Mouse (Mus musculus) intestine, embryonic 15.5 days (tissue): Measurements from ENCODE around the gene Ficd. TPM values are rescaled to one million over a fixed set of nuclear protein-coding genes. Genes with fewer than 3 reads are reported as not detected.
A peak's percentile ranks its signal among the peaks of the same experiment; 100 is the strongest.

Source experiments
- ATAC-seq: fragments of 200-750 bp; cut with Nextera tagmentation; 2 replicates; pipeline ENCODE4 v1.8.0; 2017; ENCODE audit warnings: moderate TSS enrichment, moderate library complexity
- H3K27ac ChIP-seq: fragments of 300-500 bp; sonication (generic); 2 replicates; pipeline ENCODE4 v1.5.1; 2015; ENCODE audit warnings: mild to moderate bottlenecking, inconsistent platforms
- H3K27me3 ChIP-seq: fragments of 300-500 bp; sonication (generic); replicated peaks from 2 replicates; pipeline ENCODE4 v1.6.1; 2015; ENCODE audit warnings: inconsistent platforms
- H3K36me3 ChIP-seq: fragments of 300-500 bp; sonication (generic); 2 replicates; pipeline ENCODE4 v1.6.1; 2015; ENCODE audit warnings: inconsistent platforms
- H3K4me1 ChIP-seq: fragments of 300-500 bp; sonication (generic); replicated peaks from 2 replicates; pipeline ENCODE4 v1.6.1; 2015; ENCODE audit warnings: inconsistent platforms
- H3K4me2 ChIP-seq: fragments of 300-500 bp; sonication (generic); replicated peaks from 2 replicates; pipeline ENCODE4 v1.6.1; 2015; ENCODE audit warnings: mild to moderate bottlenecking, inconsistent platforms
- H3K4me3 ChIP-seq: fragments of 300-500 bp; sonication (generic); replicated peaks from 2 replicates; pipeline ENCODE4 v1.5.1; 2015; ENCODE audit warnings: inconsistent platforms
- H3K9ac ChIP-seq: fragments of 300-500 bp; sonication (generic); 2 replicates; pipeline ENCODE4 v1.6.1; 2015; ENCODE audit warnings: inconsistent platforms
- H3K9me3 ChIP-seq: fragments of 300-500 bp; sonication (generic); 2 replicates; pipeline ENCODE4 v1.6.1; 2016; ENCODE audit warnings: inconsistent platforms
- WGBS: fragments of 180-500 bp; shearing (Covaris S2); methylation state at CpG from one replicate; pipeline ENCODE4 v1.1.7; 2015; 5-methylcytosine and 5-hydroxymethylcytosine counted together
- polyA plus RNA-seq: library from polyadenylated mRNA; unstranded; fragments of >200 nt; fragmentation: Nextera tagmentation; extraction: Ambion mirVana; gene quantifications from 2 replicates; pipeline ENCODE4 v1.2.1, GENCODE M21; 2015

Ficd gene
- polyA plus RNA-seq, 1 experiment from 2014 or later, result 5.4 TPM

GRCm38 (mm10) chr5:113719221-113719661 is 16.4 kb upstream of the Ficd start:
- H3K9ac ChIP-seq, result no peak overlapping the region; the same call in 1 of the 2 replicates
- no peak overlapping the region for H3K27ac ChIP-seq
- no peaks in the 10 kb centered on the region for H3K36me3 ChIP-seq
- H3K4me1 ChIP-seq, result no peaks in the 10 kb centered on the region
- no peak overlapping the region for H3K4me3 ChIP-seq
- 82% methylated on average over 8 of the region's 8 CpGs for WGBS
- no peaks in the 10 kb centered on the region for H3K27me3 ChIP-seq
- no peaks in the 10 kb centered on the region for H3K9me3 ChIP-seq
- H3K4me2 ChIP-seq, result no peak overlapping the region
- no peak for ATAC-seq

GRCm38 (mm10) chr5:113722224-113723013 is 13.2 kb upstream of the Ficd start:
- H3K9ac ChIP-seq, result no peak overlapping the region
- H3K36me3 ChIP-seq, result no peaks in the 10 kb centered on the region
- H3K9me3 ChIP-seq, result no peaks in the 10 kb centered on the region
- 88% methylated on average over 10 of the region's 10 CpGs for WGBS
- no peak overlapping the region for H3K4me3 ChIP-seq
- no peak overlapping the region for H3K4me2 ChIP-seq
- no peak for ATAC-seq
- H3K27me3 ChIP-seq, result no peaks in the 10 kb centered on the region
- no peaks in the 10 kb centered on the region for H3K4me1 ChIP-seq
- no peak overlapping the region for H3K27ac ChIP-seq

- ATAC-seq, result no peak
- Histone ChIP-seq H3K36me3 (no peaks in the 10 kb centered on the region), H3K9ac (no peak overlapping the region), H3K27me3 (no peaks in the 10 kb centered on the region; the same call in 1 of the 2 replicates), H3K27ac (no peak overlapping the region), H3K4me1 (no peaks in the 10 kb centered on the region), H3K4me2 (no peak overlapping the region), H3K4me3 (no peak overlapping the region), H3K9me3 (no peaks in the 10 kb centered on the region)
- 40% methylated on average over 8 of the region's 8 CpGs for WGBS
These were observed 11.9 kb upstream of the Ficd start for GRCm38 (mm10) chr5:113723567-113724237.

- Histone ChIP-seq H3K4me2 (no peak within 1 kb of the TSS), H3K9me3 (no peaks in the 10 kb centered on the region), H3K9ac (no peak within 1 kb of the TSS), H3K27ac (no peak within 1 kb of the TSS), H3K27me3 (no peaks in the 10 kb centered on the region; the same call in 1 of the 2 replicates), H3K4me1 (no peaks in the 10 kb centered on the region), H3K36me3 (no peaks in the 10 kb centered on the region), H3K4me3 (no peak within 1 kb of the TSS)
- peak; percentile 67; the same call in 1 of the 2 replicates for ATAC-seq
- WGBS, result 3% methylated on average over 15 of the region's 15 CpGs
These were observed 11.2 kb upstream of the Ficd start, which contains the start of gene 1700069L16Rik for GRCm38 (mm10) chr5:113724446-113724845. 1700069L16Rik (minus strand) TSS chr5:113724772.

GRCm38 (mm10) chr5:113725417-113725816 is 10.2 kb upstream of the Ficd start:
- no peaks in the 10 kb centered on the region for H3K36me3 ChIP-seq
- H3K4me2 ChIP-seq, result no peak overlapping the region
- no peak overlapping the region for H3K27ac ChIP-seq
- WGBS, result 79% methylated on average over 12 of the region's 12 CpGs
- H3K9me3 ChIP-seq, result no peaks in the 10 kb centered on the region
- H3K4me1 ChIP-seq, result no peaks in the 10 kb centered on the region
- no peak for ATAC-seq
- H3K27me3 ChIP-seq, result peaks cover 2% of the 10 kb centered on the region; the same call in 1 of the 2 replicates
- no peak overlapping the region for H3K4me3 ChIP-seq
- H3K9ac ChIP-seq, result no peak overlapping the region

- Histone ChIP-seq H3K4me3 (no peak overlapping the region), H3K4me2 (no peak overlapping the region), H3K4me1 (no peaks in the 10 kb centered on the region), H3K27ac (no peak overlapping the region), H3K27me3 (peaks cover 2% of the 10 kb centered on the region; the same call in 1 of the 2 replicates), H3K9ac (no peak overlapping the region), H3K9me3 (no peaks in the 10 kb centered on the region), H3K36me3 (no peaks in the 10 kb centered on the region)
- 56% methylated on average over 6 of the region's 6 CpGs for WGBS
- ATAC-seq, result no peak
These were observed 9.0 kb upstream of the Ficd start for GRCm38 (mm10) chr5:113726618-113727017.

GRCm38 (mm10) chr5:113727238-113727637 is 8.4 kb upstream of the Ficd start:
- no peaks in the 10 kb centered on the region for H3K9me3 ChIP-seq
- no peak overlapping the region for H3K27ac ChIP-seq
- H3K9ac ChIP-seq, result no peak overlapping the region
- H3K36me3 ChIP-seq, result no peaks in the 10 kb centered on the region
- no peaks in the 10 kb centered on the region for H3K4me1 ChIP-seq
- no peak for ATAC-seq
- H3K27me3 ChIP-seq, result peaks cover 2% of the 10 kb centered on the region; the same call in 1 of the 2 replicates
- WGBS, result 56% methylated on average over 12 of the region's 12 CpGs
- no peak overlapping the region for H3K4me2 ChIP-seq
- no peak overlapping the region for H3K4me3 ChIP-seq

GRCm38 (mm10) chr5:113728011-113728410 is 7.6 kb upstream of the Ficd start:
- no peak for ATAC-seq
- peaks cover 2% of the 10 kb centered on the region; the same call in 1 of the 2 replicates for H3K27me3 ChIP-seq
- H3K4me2 ChIP-seq, result no peak overlapping the region
- no peak overlapping the region for H3K4me3 ChIP-seq
- H3K9me3 ChIP-seq, result no peaks in the 10 kb centered on the region
- H3K36me3 ChIP-seq, result no peaks in the 10 kb centered on the region
- no peak overlapping the region for H3K9ac ChIP-seq
- H3K27ac ChIP-seq, result no peak overlapping the region
- H3K4me1 ChIP-seq, result no peaks in the 10 kb centered on the region
- 86% methylated on average over 7 of the region's 7 CpGs for WGBS

GRCm38 (mm10) chr5:113728691-113729090 is 6.9 kb upstream of the Ficd start:
- H3K4me3 ChIP-seq, result no peak overlapping the region
- no peak overlapping the region for H3K27ac ChIP-seq
- H3K4me1 ChIP-seq, result no peaks in the 10 kb centered on the region
- H3K36me3 ChIP-seq, result no peaks in the 10 kb centered on the region
- 89% methylated on average over 7 of the region's 7 CpGs for WGBS
- ATAC-seq, result no peak
- no peak overlapping the region for H3K4me2 ChIP-seq
- H3K27me3 ChIP-seq, result peaks cover 2% of the 10 kb centered on the region; the same call in 1 of the 2 replicates
- no peak overlapping the region for H3K9ac ChIP-seq
- H3K9me3 ChIP-seq, result no peaks in the 10 kb centered on the region

- WGBS, result 52% methylated on average over 7 of the region's 7 CpGs
- no peak overlapping the region for H3K27ac ChIP-seq
- no peak for ATAC-seq
These were observed 4.9 kb upstream of the Ficd start for GRCm38 (mm10) chr5:113730641-113731121.

GRCm38 (mm10) chr5:113731174-113731573 is 4.4 kb upstream of the Ficd start:
- Histone ChIP-seq H3K27me3 (peaks cover 2% of the 10 kb centered on the region; the same call in 1 of the 2 replicates), H3K36me3 (no peaks in the 10 kb centered on the region), H3K9me3 (no peaks in the 10 kb centered on the region), H3K4me3 (no peak overlapping the region), H3K4me2 (no peak overlapping the region), H3K4me1 (peaks cover 7% of the 10 kb centered on the region; the same call in 1 of the 2 replicates), H3K9ac (no peak overlapping the region), H3K27ac (no peak overlapping the region)
- ATAC-seq, result no peak
- WGBS, result 89% methylated on average over 7 of the region's 7 CpGs

More at GRCm38 (mm10) chr5:113730641-113731121, 4.9 kb upstream of the Ficd start:
- Histone ChIP-seq H3K4me2 (no peak overlapping the region), H3K9me3 (no peaks in the 10 kb centered on the region), H3K4me3 (no peak overlapping the region), H3K36me3 (no peaks in the 10 kb centered on the region), H3K4me1 (0 out of 2 replicates have a peak, but pooled peaks cover 5% of the 10 kb centered on the region), H3K27me3 (peaks cover 2% of the 10 kb centered on the region; the same call in 1 of the 2 replicates), H3K9ac (no peak overlapping the region)

GRCm38 (mm10) chr5:113732182-113732581 is 3.4 kb upstream of the Ficd start:
- H3K4me3 ChIP-seq, result no peak overlapping the region
- no peak overlapping the region for H3K4me2 ChIP-seq
- H3K27ac ChIP-seq, result no peak overlapping the region
- H3K4me1 ChIP-seq, result peaks cover 15% of the 10 kb centered on the region
- peaks cover 2% of the 10 kb centered on the region; the same call in 1 of the 2 replicates for H3K27me3 ChIP-seq
- ATAC-seq, result no peak
- WGBS, result 25% methylated on average over 6 of the region's 6 CpGs
- H3K36me3 ChIP-seq, result no peaks in the 10 kb centered on the region
- H3K9me3 ChIP-seq, result no peaks in the 10 kb centered on the region
- H3K9ac ChIP-seq, result no peak overlapping the region
